Mouse (Mus musculus) embryonic facial prominence, embryonic 14.5 days (tissue): ENCODE data around the gene Pbxip1. TPM values are rescaled to one million over a fixed set of nuclear protein-coding genes. Genes with fewer than 3 reads are reported as not detected.

Experiments
- ATAC-seq: fragments of 200-750 bp; cut with Nextera tagmentation; 2 replicates; pipeline ENCODE4 v1.8.0; 2017; ENCODE audit warnings: low read depth, moderate number of reproducible peaks, moderate TSS enrichment
- DNase-seq: peaks from one replicate; pipeline ENCODE4 v3.0.0-alpha.2; 2015; ENCODE audit warnings: low spot score
- H3K27ac ChIP-seq: fragments of 300-500 bp; sonication (generic); replicated peaks from 2 replicates; pipeline ENCODE4 v1.5.1; 2014; ENCODE audit warnings: low read depth, mild to moderate bottlenecking, low read length, moderate library complexity
- H3K27me3 ChIP-seq: fragments of 300-500 bp; sonication (generic); replicated peaks from 2 replicates; pipeline ENCODE4 v1.6.1; 2014; ENCODE audit warnings: low read length; ENCODE audit not compliant: control insufficient read depth, insufficient read depth
- H3K36me3 ChIP-seq: fragments of 300-500 bp; sonication (generic); 2 replicates; pipeline ENCODE4 v1.6.1; 2014; ENCODE audit warnings: low read length, mixed read lengths; ENCODE audit not compliant: control insufficient read depth, insufficient read depth
- H3K4me1 ChIP-seq: fragments of 300-500 bp; sonication (generic); 2 replicates; pipeline ENCODE4 v1.6.1; 2014; ENCODE audit warnings: antibody characterized with exemption, low read length; ENCODE audit not compliant: control insufficient read depth, insufficient read depth
- H3K4me2 ChIP-seq: fragments of 300-500 bp; sonication (generic); 2 replicates; pipeline ENCODE4 v1.6.1; 2014; ENCODE audit warnings: low read depth, mild to moderate bottlenecking, low read length, moderate library complexity, mixed read lengths
- H3K4me3 ChIP-seq: fragments of 300-500 bp; sonication (generic); 2 replicates; pipeline ENCODE4 v1.5.1; 2014; ENCODE audit warnings: low read depth, mild to moderate bottlenecking, low read length
- H3K9ac ChIP-seq: fragments of 300-500 bp; sonication (generic); 2 replicates; pipeline ENCODE4 v1.6.1; 2014; ENCODE audit warnings: low read depth, mild to moderate bottlenecking, low read length, moderate library complexity, mixed read lengths
- H3K9me3 ChIP-seq: fragments of 300-500 bp; sonication (generic); 2 replicates; pipeline ENCODE4 v1.6.1; 2016; ENCODE audit warnings: low read length; ENCODE audit not compliant: control insufficient read depth
- WGBS: fragments of 180-500 bp; shearing (Covaris S2); extraction: QIAGEN DNeasy Blood & Tissue Kit; methylation state at CpG from one replicate; pipeline ENCODE4 v1.1.7; 2014; 5-methylcytosine and 5-hydroxymethylcytosine counted together
- polyA plus RNA-seq: library from polyadenylated mRNA; unstranded; fragments of >200 nt; fragmentation: Nextera tagmentation; extraction: Ambion mirVana; gene quantifications from 2 replicates; pipeline ENCODE4 v1.2.1, GENCODE M21; 2014

The Pbxip1 gene
- polyA plus RNA-seq, 1 experiment from 2014 or later, result 24.1 TPM

- H3K4me1 ChIP-seq, result no peaks in the 10 kb centered on the region
- no peak within 1 kb of the TSS for H3K27ac ChIP-seq
- ATAC-seq, result no peak
- H3K4me2 ChIP-seq, result no peak within 1 kb of the TSS
- no peak within 1 kb of the TSS for H3K4me3 ChIP-seq
- H3K9me3 ChIP-seq, result no peaks in the 10 kb centered on the region
- H3K27me3 ChIP-seq, result no peaks in the 10 kb centered on the region
- H3K9ac ChIP-seq, result no peak within 1 kb of the TSS
- peaks cover 42% of the 10 kb centered on the region for H3K36me3 ChIP-seq
- 80% methylated on average over 5 of the region's 5 CpGs for WGBS
- no peak for DNase-seq
Observed at GRCm38 (mm10) chr3:89402693-89403092, 33.8 kb upstream of the Pbxip1 start, which contains the start of gene Lenep. Gene Lenep (minus strand): TSS chr3:89402793.

GRCm38 (mm10) chr3:89406887-89407286 lies 29.6 kb upstream of the Pbxip1 start:
- 88% methylated on average over 6 of the region's 6 CpGs for WGBS
- no peak overlapping the region for H3K4me2 ChIP-seq
- H3K4me3 ChIP-seq, result no peak overlapping the region
- peaks cover 4% of the 10 kb centered on the region; the same call in 1 of the 2 replicates for H3K4me1 ChIP-seq
- peaks cover 40% of the 10 kb centered on the region for H3K36me3 ChIP-seq
- no peaks in the 10 kb centered on the region for H3K9me3 ChIP-seq
- no peaks in the 10 kb centered on the region for H3K27me3 ChIP-seq
- DNase-seq (no peak), ATAC-seq (no peak)
- no peak overlapping the region for H3K27ac ChIP-seq
- H3K9ac ChIP-seq, result no peak overlapping the region

- Histone ChIP-seq H3K36me3 (peaks cover 26% of the 10 kb centered on the region; the same call in 1 of the 2 replicates), H3K4me1 (peaks cover 4% of the 10 kb centered on the region; the same call in 1 of the 2 replicates), H3K4me2 (no peak overlapping the region), H3K9ac (no peak overlapping the region), H3K4me3 (no peak overlapping the region), H3K27ac (no peak overlapping the region), H3K9me3 (no peaks in the 10 kb centered on the region), H3K27me3 (no peaks in the 10 kb centered on the region)
- no peak for DNase-seq
- no peak for ATAC-seq
- WGBS, result 69% methylated on average over 16 of the region's 16 CpGs
Observed at GRCm38 (mm10) chr3:89408448-89408847, 28.1 kb upstream of the Pbxip1 start.

- Histone ChIP-seq H3K9me3 (no peaks in the 10 kb centered on the region), H3K36me3 (peaks cover 28% of the 10 kb centered on the region), H3K4me2 (no peak overlapping the region), H3K27ac (no peak overlapping the region), H3K27me3 (no peaks in the 10 kb centered on the region), H3K4me3 (no peak overlapping the region), H3K9ac (no peak overlapping the region), H3K4me1 (peaks cover 4% of the 10 kb centered on the region; the same call in 1 of the 2 replicates)
- no peak for ATAC-seq
- no peak for DNase-seq
- 95% methylated on average over 3 of the region's 3 CpGs for WGBS
Observed at GRCm38 (mm10) chr3:89409701-89410100, 26.8 kb upstream of the Pbxip1 start.

DNA sequence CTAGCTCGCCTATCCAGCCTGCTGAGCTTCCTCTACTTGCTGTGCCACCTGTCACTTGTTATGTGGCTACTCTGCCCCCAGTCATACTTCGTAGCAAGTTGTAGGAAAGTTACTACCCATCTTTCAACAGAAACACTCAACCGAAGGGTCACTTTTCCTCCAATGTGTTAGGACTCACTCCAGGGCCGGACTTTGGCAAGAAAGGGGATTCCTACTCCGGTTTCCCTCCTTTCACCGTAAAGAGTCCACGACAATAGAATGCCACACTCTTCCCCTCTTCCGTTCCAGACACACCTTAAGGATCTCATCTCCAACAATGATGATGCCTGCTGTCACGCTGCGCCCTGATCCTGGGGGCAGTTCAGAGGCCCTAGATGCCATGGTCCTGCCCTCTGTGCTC lies 25.6 kb upstream of the Pbxip1 start:
- DNase-seq, result no peak
- H3K27ac ChIP-seq, result no peak overlapping the region
- WGBS, result 75% methylated on average over 10 of the region's 10 CpGs

DNA sequence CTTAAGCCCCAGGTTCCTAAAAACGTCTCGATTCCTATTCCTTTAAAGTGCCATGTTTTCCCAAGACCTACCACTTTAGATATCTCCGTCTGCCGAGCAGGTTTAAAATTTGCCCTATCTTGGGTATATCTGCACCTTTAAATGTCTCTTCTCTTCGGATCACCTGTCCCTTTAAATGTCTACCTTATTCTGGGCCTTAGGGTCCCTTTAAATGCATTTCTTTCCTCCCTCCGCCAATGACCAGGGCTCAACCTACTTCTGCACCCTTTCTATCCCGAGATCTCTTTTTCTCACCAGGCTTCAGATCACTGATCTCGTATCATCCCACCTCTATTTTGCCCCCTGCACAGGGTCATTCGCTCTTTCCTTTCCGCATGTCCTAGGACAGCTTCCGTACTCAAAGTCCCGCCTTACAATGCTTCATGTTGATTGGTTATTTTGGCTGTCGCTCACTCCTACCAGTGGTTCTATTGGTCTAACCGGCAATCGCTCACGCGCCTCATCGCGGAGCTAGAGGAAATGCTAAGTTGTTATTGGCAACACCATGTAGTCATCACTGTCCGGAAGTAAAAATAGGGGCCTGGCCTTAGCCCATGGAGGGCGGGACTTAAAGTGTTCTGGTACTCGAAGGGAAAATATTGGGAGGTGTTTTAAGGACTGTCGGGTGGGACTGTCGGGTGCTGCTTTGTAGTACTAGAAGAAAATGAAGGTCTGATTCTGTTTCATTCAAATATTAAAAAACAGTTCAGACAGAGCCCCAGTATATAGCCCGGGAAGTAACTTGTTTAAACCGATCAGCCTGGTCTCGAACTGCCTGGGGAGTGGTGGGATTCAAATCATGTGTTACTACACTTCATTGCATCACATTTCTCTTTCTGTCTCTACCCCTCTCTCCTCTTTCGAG lies 24.8 kb upstream of the Pbxip1 start, which contains the start of gene Flad1:
Flad1 (minus strand) TSS at position 381 of the 904 bp plus-strand sequence.
- ATAC-seq, result peak; percentile 99
- Histone ChIP-seq H3K9me3 (no peaks in the 10 kb centered on the region), H3K27me3 (no peaks in the 10 kb centered on the region), H3K4me1 (peaks cover 8% of the 10 kb centered on the region), H3K36me3 (peaks cover 39% of the 10 kb centered on the region), H3K27ac (peak within 1 kb of the TSS; percentile 30; the same call in 1 of the 2 replicates), H3K9ac (peak within 1 kb of the TSS; percentile 60), H3K4me2 (peak within 1 kb of the TSS; percentile 59), H3K4me3 (peak within 1 kb of the TSS; percentile 59)
- peak; percentile 99 for DNase-seq
- WGBS, result 6% methylated on average over 28 of the region's 28 CpGs

More for the DNA sequence above, 25.6 kb upstream of the Pbxip1 start:
- ATAC-seq, result no peak
- H3K4me1 ChIP-seq, result peaks cover 4% of the 10 kb centered on the region; the same call in 1 of the 2 replicates
- H3K9me3 ChIP-seq, result no peaks in the 10 kb centered on the region
- H3K27me3 ChIP-seq, result no peaks in the 10 kb centered on the region
- H3K4me3 ChIP-seq, result peak overlapping the region; percentile 59
- peak overlapping the region; percentile 60 for H3K9ac ChIP-seq
- peak overlapping the region; percentile 59 for H3K4me2 ChIP-seq
- peaks cover 34% of the 10 kb centered on the region for H3K36me3 ChIP-seq

DNA sequence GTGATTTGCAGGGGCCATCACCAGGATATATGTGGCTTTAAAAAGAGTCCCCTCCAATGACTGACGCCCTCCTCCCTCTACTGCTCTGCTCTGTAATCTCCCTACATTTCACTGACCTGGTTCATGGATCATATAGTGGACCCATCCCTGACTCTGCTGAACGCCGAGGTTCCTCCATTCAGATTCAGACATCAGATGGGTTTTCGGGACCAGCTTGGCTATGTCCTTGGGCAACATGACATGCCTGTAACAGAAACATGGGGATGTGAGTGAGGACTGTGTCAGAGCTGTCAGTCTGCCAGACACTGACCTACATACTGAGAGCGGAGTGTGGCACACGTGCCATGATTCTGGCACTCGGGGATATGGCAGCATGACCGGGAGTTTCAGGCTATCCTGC lies 20.3 kb upstream of the Pbxip1 start:
- no peaks in the 10 kb centered on the region for H3K9me3 ChIP-seq
- no peak for ATAC-seq
- no peak overlapping the region for H3K4me2 ChIP-seq
- no peak overlapping the region for H3K27ac ChIP-seq
- H3K27me3 ChIP-seq, result no peaks in the 10 kb centered on the region
- no peak overlapping the region for H3K9ac ChIP-seq
- H3K4me1 ChIP-seq, result peaks cover 21% of the 10 kb centered on the region
- WGBS, result 97% methylated on average over 8 of the region's 8 CpGs
- no peak for DNase-seq
- H3K4me3 ChIP-seq, result no peak overlapping the region
- peaks cover 27% of the 10 kb centered on the region for H3K36me3 ChIP-seq

DNA sequence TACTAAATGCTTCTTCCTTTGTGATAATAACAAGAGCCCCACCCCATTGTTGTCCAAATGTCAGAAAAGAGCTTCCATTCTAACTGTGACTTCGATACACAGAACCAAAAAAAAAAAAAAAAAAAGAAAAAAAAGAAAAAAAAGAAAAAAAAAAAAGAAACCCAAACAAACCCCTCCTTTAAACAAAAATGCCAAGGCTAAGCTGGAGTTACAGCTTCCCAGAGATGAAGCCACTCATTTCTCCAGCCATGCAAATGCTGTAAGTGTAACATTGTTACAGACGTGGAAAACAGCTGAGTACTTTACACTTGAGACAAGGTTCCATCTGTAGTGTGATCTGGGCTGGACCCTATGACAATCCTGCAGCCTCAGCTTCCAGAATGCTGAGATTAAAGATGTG lies 19.4 kb upstream of the Pbxip1 start:
- Histone ChIP-seq H3K4me2 (peak overlapping the region; percentile 88), H3K4me3 (peak overlapping the region; percentile 55), H3K27ac (peak overlapping the region; percentile 86; the same call in 1 of the 2 replicates), H3K4me1 (peaks cover 30% of the 10 kb centered on the region), H3K36me3 (peaks cover 27% of the 10 kb centered on the region), H3K27me3 (no peaks in the 10 kb centered on the region), H3K9ac (peak overlapping the region; percentile 75), H3K9me3 (no peaks in the 10 kb centered on the region)
- DNase-seq, result no peak
- ATAC-seq, result no peak
- WGBS, result 25% methylated on average over 2 of the region's 2 CpGs
